Mouse (Mus musculus) 3134 (cell line): ENCODE measurements around the gene Atxn7l2.
"Not testable (repeated sequence)": the region's sequence is repeated elsewhere in the genome, so short reads cannot be mapped to it uniquely, and the experiment has no call there.

Experiments
- DNase-seq: peaks from one replicate; pipeline ENCODE4 v3.0.0-alpha.2; 2011; ENCODE audit warnings: low spot score; ENCODE audit not compliant: insufficient read length; ENCODE audit errors: extremely low read depth

Atxn7l2 gene

GRCm38 (mm10) chr3:108210771-108211139 lies at the start of gene Atxn7l2:
Gene Atxn7l2, minus strand, starts transcription at chr3:108210934.
- DNase-seq: no peak

GRCm38 (mm10) chr3:108259319-108259718 lies 48.6 kb upstream of the Atxn7l2 start:
- DNase-seq: no peak

- DNase-seq: no peak
These were observed 47.2 kb upstream of the Atxn7l2 start for GRCm38 (mm10) chr3:108257831-108258500.

- DNase-seq: peak; percentile 98
These were observed 46.2 kb upstream of the Atxn7l2 start, which contains the start of gene Psma5 for GRCm38 (mm10) chr3:108256719-108257637. Gene Psma5, plus strand, starts transcription at chr3:108256926.

GRCm38 (mm10) chr3:108246857-108247256 lies 36.1 kb upstream of the Atxn7l2 start:
- no peak for DNase-seq

GRCm38 (mm10) chr3:108241243-108241839 lies 30.6 kb upstream of the Atxn7l2 start:
- DNase-seq: no peak

GRCm38 (mm10) chr3:108237474-108238102 lies 26.9 kb upstream of the Atxn7l2 start:
- not testable (repeated sequence) for DNase-seq

- no peak for DNase-seq
These were observed 20.9 kb upstream of the Atxn7l2 start for GRCm38 (mm10) chr3:108231646-108232045.

GRCm38 (mm10) chr3:108227521-108227920 lies 16.8 kb upstream of the Atxn7l2 start:
- no peak for DNase-seq

GRCm38 (mm10) chr3:108226558-108227350 lies 16.0 kb upstream of the Atxn7l2 start, which contains the start of gene Sypl2:
Gene Sypl2, minus strand, starts transcription at chr3:108226648.
- no peak for DNase-seq

- no peak for DNase-seq
These were observed 15.2 kb upstream of the Atxn7l2 start for GRCm38 (mm10) chr3:108225711-108226557.

GRCm38 (mm10) chr3:108220661-108221060 lies 9.9 kb upstream of the Atxn7l2 start:
- DNase-seq: no peak

- no peak for DNase-seq
These were observed 4.0 kb upstream of the Atxn7l2 start for GRCm38 (mm10) chr3:108214734-108215133.

- DNase-seq: no peak
These were observed 1.7 kb upstream of the Atxn7l2 start for GRCm38 (mm10) chr3:108212406-108212805.

GRCm38 (mm10) chr3:108211845-108212244 lies 1.1 kb upstream of the Atxn7l2 start:
- DNase-seq: no peak

- peak; percentile 94 for DNase-seq
These were observed 576 bp downstream of the Atxn7l2 start for GRCm38 (mm10) chr3:108209946-108210770.

- DNase-seq: no peak
These were observed 1.2 kb downstream of the Atxn7l2 start for GRCm38 (mm10) chr3:108209536-108209935.

- no peak for DNase-seq
These were observed 1.7 kb downstream of the Atxn7l2 start for GRCm38 (mm10) chr3:108209001-108209400.
